Mouse (Mus musculus) cerebellum, adult 9-11 months (tissue): Measurements from ENCODE around the gene AL731706.2.
"Not testable (repeated sequence)": the region's sequence is repeated elsewhere in the genome, so short reads cannot be mapped to it uniquely, and the experiment has no call there.

Experiments used
- DNase-seq: peaks from one replicate; pipeline ENCODE4 v3.0.0; 2022

The AL731706.2 gene

DNA sequence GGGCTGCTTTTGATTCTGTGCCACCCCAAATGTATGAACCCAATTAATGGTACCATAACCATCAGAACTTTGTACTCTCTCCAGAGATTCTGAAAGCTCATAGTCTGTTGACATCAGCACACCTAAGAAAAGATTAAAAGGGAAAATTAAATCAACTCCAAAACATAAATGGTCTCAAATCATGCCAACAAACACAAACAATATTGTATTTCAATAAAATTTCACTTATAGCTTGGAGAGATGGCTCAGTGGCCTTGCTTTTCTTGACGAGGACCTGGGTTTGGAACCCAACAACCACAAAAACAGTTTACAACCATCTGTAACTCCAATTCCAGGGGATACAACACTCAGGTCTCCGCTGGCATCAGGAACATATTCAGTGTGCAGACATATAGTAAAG is at the start of gene AL731706.2:
TSS of gene AL731706.2 (minus strand) at position 101 of the 400 bp plus-strand sequence.
- no peak for DNase-seq

DNA sequence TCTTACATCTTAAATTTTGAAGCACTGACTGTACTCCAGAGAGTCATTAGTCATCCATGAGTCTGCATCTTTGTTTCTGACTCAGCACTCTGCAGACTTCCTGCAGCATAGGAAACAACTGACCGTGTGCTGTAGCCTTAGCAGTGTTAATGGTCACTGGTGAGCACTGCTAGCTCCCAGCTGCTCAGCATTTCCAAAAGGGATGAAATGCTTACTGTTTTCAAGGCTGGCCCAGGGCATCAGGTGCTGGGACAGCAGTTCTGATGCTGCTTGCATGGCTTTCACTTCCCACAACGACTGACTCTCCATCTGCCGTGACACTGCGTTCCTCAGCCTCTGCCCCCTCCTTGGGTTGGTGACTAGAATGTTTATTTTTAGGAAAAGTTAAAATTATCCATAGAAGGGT is 35.5 kb upstream of the AL731706.2 start:
- no peak for DNase-seq

DNA sequence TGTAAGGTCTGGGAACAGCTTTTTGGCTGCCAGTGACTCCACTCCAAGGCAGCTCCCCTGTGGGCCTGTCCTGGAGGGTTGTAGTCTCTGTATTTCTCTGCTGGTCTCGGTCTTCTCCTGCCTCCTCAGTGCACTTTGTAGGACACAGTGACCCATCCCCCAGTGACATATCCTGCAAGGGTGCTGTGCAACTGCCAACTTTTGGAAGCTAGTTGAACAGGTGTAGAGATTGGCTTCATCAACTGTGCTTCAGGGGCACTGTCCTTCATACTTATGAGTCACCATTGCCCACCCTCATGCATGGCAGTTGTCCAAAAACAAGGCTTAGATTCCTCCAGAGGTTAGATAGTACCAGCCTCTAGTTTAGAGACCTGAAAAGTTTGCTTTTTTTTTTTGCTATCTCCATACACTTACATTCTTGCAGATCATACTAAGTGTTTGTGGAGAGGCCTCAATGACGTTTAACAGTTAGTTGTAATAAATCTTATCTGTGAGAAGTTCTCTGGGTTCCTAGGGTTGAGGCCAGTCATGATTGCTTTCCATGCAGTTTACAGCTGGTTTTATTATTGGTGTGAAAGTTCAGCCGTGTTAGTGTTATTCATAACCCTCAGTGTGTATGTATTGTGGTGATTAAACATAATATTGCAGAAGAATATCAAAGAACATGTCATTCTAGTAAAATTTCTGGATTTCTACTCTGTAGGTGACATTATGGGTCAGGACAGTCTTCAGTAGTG is 34.9 kb upstream of the AL731706.2 start:
- DNase-seq: no peak

- no peak for DNase-seq
These were observed 34.0 kb upstream of the AL731706.2 start for GRCm38 (mm10) chr2:136919433-136919832.

DNA sequence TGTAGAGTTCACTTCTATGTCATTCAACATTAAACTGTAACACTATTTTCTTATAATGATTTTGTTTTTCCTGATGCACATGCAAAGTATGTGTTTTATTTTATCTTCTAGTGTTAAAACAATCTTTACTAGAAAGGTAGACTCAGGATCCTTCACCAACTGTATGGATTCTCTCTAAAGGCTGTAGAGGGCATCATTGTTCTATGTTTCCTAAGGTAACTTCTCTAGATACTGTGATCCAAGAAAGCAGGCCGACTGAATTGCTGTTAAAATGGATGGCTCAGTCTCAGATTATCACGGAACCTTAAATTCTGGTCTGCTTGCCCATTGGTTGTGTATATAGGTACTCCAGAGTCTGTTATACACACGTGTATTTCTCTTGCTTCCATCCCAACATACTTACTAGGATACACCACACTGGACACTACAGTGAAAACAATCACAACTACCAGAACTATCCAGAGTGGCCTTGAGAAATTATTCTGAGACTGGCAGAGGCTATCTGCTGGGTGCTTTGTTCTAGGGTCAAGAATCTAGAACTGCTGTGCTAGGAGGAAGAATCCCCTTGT is 28.9 kb upstream of the AL731706.2 start:
- DNase-seq: no peak

DNA sequence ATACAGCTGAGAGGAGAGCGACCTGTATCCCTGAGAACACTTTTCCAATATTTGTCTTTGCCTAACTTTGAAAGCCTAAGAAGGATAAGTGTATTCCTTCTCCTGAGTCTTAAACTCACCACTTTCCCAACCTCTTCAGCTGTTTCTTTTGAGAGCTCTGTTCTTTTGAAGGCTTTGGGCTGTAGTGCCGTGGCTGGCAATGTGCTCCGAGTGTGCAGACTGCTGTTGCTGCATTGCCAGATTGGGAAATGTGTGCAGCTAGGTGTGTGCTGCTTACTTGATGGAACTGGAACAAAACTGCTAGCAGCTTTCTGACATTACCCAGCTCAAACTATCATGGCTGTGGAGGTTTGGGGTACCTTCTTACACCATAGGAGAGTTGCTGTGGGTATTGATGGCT is 27.5 kb upstream of the AL731706.2 start:
- no peak for DNase-seq

DNA sequence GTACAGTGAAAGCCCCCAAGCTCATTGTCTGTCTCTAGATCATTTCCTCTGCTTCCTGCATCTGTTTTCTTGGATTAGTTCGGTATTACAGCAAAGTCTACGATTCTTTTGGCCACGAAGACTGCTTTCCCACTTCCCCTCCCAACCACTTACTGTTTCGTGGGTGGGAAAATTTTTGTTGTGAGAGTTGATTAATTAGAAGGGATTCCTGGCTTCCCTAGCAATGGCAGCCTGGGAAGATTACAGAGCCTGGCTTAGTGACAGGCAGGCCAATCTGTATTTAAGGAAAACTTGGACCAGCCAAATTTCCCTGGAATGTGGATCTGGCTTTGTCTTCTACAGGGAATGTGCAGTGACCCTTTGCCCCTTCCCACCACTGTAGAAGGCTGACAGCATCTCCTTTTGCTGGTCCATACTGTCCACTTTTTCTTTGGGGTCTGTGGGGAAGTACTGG is 26.5 kb upstream of the AL731706.2 start:
- no peak for DNase-seq

- DNase-seq: no peak
These were observed 23.8 kb upstream of the AL731706.2 start for GRCm38 (mm10) chr2:136909298-136909697.

DNA sequence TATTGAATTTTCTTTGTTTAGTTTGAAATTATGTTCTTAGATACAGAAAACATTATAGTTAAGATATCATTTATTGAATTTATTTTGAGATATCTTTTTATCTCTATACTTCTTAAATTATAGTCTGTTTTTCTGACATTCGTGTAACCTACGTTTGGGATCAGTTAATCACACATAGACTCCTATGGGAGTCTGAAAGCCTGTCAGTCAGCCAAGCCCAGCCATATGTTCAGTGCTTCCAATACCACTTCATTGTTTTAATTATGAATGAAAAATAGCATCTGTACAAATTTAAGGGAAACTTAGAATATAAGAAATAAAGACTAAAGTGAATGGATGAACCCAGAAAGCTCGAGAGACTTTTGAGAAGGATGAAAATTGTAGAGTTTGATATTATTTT is 23.1 kb upstream of the AL731706.2 start:
- DNase-seq: no peak

DNA sequence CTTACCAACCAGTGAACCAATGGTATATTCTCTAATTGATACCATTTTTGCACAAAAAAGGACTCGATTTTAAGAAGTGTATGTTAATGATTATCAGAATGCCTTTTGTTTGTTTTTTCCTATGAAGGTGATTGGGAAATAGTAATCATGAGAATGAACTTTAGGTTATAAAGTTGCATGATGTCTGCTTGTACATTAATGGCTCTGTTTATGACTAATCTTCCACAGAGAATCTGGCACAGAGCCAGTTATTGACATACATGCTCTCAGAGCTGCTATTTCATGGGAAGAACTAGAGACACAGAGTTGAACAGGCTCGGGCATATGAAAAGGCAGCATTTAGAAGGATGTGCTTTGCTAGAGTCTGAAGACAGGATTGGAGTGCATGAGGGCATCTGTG is 10.7 kb upstream of the AL731706.2 start:
- DNase-seq: no peak

DNA sequence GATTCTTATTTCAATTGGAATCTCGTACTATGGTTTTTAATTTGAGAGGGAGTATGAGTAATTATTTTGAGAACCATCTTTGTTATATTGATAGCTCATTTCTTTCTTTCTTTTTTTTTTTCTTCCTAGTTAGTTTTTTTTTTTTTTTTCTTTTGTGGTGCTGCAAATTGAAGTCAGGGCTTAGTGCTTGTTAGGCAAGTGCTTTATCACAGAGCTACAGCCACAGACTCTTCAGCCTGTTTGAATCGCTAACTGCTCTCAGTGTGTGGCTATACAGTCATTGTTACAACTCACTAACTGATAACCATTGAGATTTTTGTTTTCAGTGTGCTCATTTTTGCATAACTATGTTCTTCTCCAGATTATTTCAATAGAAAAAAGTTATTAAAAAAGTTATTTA is 9.0 kb upstream of the AL731706.2 start:
- no peak for DNase-seq

DNA sequence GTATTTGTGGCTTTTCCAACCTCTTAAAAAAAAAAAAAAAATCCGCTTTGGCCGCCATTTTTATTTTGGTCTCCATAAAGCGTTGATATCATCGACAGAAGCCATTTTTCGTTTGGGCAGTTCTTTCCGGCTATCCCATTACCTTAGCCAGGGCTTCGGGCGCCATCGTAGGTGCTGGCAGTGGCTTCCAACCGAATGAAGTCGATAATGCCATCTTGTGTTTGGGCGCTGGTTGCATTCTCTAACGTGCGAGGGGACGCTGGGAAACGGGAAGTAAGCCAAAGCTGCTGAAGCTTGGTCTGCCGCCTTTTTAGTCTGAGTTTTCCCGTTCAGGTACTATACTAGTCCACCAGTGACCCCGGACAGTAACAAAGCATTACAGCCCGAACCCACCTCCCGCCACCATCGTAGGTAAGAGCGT is 6.5 kb upstream of the AL731706.2 start:
- peak; percentile 99 for DNase-seq

DNA sequence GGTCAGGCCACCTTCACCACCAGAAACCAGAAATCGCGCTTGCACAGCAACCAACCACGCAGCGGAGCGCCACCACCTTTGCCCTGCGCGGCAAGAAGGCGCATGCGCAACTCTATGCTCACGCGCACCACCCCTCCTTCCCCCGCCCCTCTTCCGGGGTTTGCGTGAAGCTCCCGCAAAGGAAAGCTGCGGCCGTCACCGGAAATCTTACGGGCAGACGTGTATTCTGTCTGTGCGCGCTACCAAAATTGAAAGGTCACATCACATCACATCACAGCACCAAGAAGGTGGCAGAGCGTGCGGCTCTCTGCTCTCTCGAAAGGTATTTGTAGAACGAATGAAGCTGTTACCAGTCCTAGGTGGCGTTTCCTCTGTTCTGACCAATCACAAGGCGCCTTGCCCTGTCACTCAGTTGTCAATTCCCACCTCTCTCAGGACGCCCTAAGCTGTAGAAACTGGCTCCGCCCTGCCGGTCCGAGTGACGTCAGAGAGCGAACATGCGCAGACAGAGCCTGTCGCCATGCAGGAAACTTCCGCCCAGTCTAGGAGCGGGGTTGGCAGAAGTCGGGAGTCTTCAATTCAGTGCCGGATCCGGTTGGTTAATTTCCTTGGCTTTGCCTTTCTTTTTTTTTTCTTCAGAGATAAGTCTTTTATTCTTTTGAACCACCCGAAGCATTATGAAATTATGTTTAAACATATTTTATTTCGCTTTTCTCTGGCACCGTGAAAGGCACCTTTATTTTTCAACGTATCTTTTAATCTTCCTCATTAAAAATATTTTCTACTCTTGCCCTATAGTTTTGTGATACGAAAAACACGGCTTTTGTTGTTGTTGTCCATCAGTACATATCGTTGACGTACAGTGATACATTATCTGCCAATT is 5.8 kb upstream of the AL731706.2 start, which contains the start of the genes Slx4ip, AL731706.1 and Mkks:
TSS of gene Slx4ip (plus strand) at position 151 of the 883 bp plus-strand sequence.
TSS of gene AL731706.1 (minus strand) at position 322 of the 883 bp plus-strand sequence.
TSS of gene Mkks (minus strand) at position 322 of the 883 bp plus-strand sequence.
- peak; percentile 100 for DNase-seq

DNA sequence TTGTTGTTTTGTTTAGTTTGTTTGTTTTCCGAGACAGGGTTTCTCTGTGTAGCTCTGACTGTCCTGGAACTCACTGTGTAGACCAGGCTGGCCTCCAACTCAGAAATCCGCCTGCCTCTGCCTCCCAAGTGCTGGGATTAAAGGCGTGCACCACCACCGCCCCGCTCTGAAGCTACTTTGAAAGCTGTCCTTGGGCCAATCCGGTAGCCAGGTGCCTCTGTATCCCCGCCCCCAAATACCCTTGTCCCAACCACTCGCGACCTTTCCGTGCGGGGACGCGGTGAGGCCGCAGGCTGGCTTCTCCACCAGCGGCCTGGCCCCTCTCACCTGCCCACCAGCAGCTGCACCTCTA is 5.2 kb upstream of the AL731706.2 start:
- DNase-seq: not testable (repeated sequence)

DNA sequence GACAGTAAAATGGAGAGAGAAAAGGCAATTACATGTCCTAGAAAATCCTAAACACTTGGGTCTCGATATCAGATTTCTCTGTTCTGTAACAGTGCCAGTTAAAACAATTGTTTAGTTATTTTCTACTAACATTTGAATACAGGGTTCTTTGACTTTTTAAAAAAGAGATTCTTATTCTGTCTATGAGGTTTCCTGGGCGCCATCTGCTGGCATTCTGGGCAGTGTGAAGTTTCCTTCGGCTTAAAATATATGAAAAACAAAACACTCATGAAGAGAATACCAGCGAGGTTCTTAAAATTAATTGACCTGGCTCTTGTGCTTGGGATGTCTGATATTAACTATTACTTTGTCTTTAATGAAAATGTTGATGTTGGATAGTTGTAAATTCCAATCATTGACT is 1.4 kb upstream of the AL731706.2 start:
- DNase-seq: no peak

DNA sequence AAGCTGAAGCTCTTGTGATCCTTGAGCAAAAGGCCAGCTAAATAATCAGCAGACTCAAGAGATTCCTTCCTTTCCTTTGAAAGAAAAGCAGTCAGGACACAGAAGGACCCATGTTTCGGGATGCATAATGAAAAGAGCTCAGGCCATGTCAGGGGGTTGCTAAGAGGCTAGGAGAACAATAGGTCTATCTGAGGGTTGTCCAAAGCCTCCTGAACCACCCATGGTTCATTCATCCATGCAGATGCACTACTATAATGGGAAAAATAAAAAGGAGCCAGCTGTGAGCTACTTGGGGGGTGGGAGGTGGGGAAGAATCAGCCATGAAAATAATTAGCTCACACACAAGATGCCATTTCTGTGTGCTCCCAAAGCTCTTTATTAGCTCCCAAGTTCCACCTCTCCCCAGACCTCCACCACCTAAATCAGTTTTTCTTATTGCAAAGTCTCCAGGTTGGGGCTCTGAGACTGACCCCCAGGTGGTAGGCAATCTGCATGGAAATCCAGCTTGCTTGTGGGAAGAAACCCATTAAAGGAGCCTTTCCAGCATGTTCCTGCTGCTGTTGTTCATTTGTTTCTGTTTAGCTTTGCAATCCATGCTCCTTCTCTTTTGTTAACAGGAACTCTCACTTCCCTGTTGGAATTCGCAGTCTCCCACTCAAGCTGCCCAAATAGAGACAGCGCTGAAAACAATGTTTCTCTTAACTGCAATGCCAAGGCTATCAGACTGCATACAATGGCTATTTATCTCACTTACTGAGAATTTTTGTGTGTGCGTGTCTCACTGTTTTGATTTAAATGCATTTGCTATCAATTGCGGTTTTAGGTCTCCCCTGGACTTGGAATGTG is 30.7 kb downstream of the AL731706.2 start:
- no peak for DNase-seq

GRCm38 (mm10) chr2:136850366-136850765 is 35.1 kb downstream of the AL731706.2 start:
- DNase-seq: no peak

- DNase-seq: no peak
These were observed 47.5 kb downstream of the AL731706.2 start for GRCm38 (mm10) chr2:136837994-136838393.

DNA sequence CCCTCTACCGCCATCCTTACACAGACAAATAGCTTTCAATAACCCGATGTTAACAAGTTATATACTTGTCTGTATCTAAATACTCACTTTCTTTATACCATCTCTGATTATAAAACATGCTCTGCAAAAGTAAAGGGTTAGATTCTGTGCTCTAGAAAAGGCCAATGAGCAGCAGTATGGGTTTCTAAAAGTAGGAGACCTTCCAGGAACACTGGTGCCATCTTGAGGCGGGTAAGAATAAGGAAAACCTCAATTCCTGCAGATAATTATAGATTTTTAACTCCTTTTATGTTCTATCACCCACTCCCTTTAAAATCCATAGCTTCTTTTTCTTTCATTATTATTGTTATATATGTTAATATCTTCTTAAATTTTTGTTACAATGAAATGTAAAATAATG is 49.6 kb downstream of the AL731706.2 start:
- peak; percentile 54 for DNase-seq
